Mouse (Mus musculus): ENCODE results near the gene Gas2l3. TPM values are rescaled to one million over a fixed set of nuclear protein-coding genes. Genes with fewer than 3 reads are reported as not detected.
A peak's percentile ranks its signal among the peaks of the same experiment; 100 is the strongest.

Gas2l3 gene
- total RNA-seq, 2 experiments from 2014 or later: 2.3 to 2.5 TPM

- peak in 1 of 2 experiments; percentile 24 for DNase-seq (ENCODE audit: low spot score in 2 of 2)
These were observed 43.0 kb downstream of the Gas2l3 start for GRCm38 (mm10) chr10:89400674-89401336.

GRCm38 (mm10) chr10:89395823-89396222, 47.9 kb downstream of the Gas2l3 start:
- DNase-seq (ENCODE audit: low spot score in 2 of 2): peak in 1 of 2 experiments; percentile 20

- no peak for DNase-seq (ENCODE audit: low spot score in 2 of 2)
These were observed 48.4 kb downstream of the Gas2l3 start for GRCm38 (mm10) chr10:89395321-89395720.

- DNase-seq (ENCODE audit: low spot score in 2 of 2): no peak
These were observed 51.1 kb downstream of the Gas2l3 start for GRCm38 (mm10) chr10:89392687-89393086.

GRCm38 (mm10) chr10:89391571-89392163, 52.1 kb downstream of the Gas2l3 start:
- DNase-seq (ENCODE audit: low spot score in 2 of 2): no peak

GRCm38 (mm10) chr10:89386461-89386860, 57.3 kb downstream of the Gas2l3 start:
- no peak for DNase-seq (ENCODE audit: low spot score in 2 of 2)

- peak; percentile 51 to 88 for DNase-seq (ENCODE audit: low spot score in 2 of 2)
These were observed 60.3 kb downstream of the Gas2l3 start for GRCm38 (mm10) chr10:89383462-89383861.

GRCm38 (mm10) chr10:89377750-89378149, 66.0 kb downstream of the Gas2l3 start:
- DNase-seq (ENCODE audit: low spot score in 2 of 2): no peak

GRCm38 (mm10) chr10:89370051-89370450, 73.7 kb downstream of the Gas2l3 start:
- DNase-seq (ENCODE audit: low spot score in 2 of 2): no peak

GRCm38 (mm10) chr10:89358933-89359332, 84.8 kb downstream of the Gas2l3 start:
- DNase-seq (ENCODE audit: low spot score in 2 of 2): no peak

Other genes with a start within 250 kb of the Gas2l3 start
- 10 to 100 TPM; 17.6 to 19.2 TPM for gene Ano4, start 99.2 kb downstream of the Gas2l3 start, total RNA-seq (2021)
- gene Nr1h4, start 89.6 kb upstream of the Gas2l3 start, total RNA-seq (2021): under 1 TPM in 1 of 2 experiments, not detected in 1; 0.20 TPM
- 1 to 10 TPM; 2.5 to 3.8 TPM for gene Slc17a8, start 177.3 kb upstream of the Gas2l3 start, total RNA-seq (2021)
- gene Scyl2, start 242.3 kb upstream of the Gas2l3 start, total RNA-seq (2021): 10 to 100 TPM; 26.7 to 27.6 TPM